Mouse (Mus musculus): ENCODE results near the gene Mbd5.

GRCm38 (mm10) chr2:49096765-49097164 is 147.5 kb downstream of the Mbd5 start:
- TF ChIP-seq POLR2A (IDR thresholded peaks at IDR 0.05; ENCODE audit: extremely low read depth, insufficient read depth, low read length) (no peak), CTCF (IDR thresholded peaks at IDR 0.05; ENCODE audit: low read depth, low read length) (no peak)

Data from liver, adult 2 months (tissue).